Mouse (Mus musculus) erythroblast, embryonic 14.5 days (primary cell): ENCODE measurements around the gene Cxcl14.

Experiments
- GATA1 ChIP-seq: IDR thresholded peaks from 2 replicates; pipeline ENCODE4 v1.6.1; 2012; ENCODE audit warnings: low read length, inconsistent platforms, mixed read lengths
- TAL1 ChIP-seq: IDR thresholded peaks from 3 replicates; pipeline ENCODE4 v1.6.1; 2012; ENCODE audit warnings: low read length, inconsistent platforms, mixed read lengths

DNA sequence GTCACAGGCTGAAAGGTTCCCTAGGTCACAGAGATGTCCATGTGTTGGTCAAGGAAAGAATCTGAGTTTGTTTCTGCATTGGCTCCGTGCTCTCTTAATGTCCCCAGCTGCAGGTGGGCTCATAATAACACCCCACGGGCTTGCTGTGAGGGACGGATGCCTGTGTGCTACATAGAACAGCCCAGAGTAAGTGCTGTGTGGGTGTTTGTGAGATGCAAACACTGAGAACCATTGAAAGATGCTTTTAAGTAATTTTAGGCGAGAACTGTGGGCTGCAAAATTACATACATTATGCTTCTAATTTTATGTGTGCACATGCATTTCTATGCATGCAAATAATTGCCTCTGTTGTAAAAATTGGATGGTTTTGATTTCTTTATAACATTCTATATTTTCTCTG lies 20.6 kb upstream of the Cxcl14 start:
- no peak for TF ChIP-seq TAL1
- no peak for TF ChIP-seq GATA1
